Mouse (Mus musculus) G1E (cell line): ENCODE measurements around the gene Med21.

Experiments
- CTCF ChIP-seq: IDR thresholded peaks from 2 replicates; pipeline ENCODE4 v1.5.1; 2012; ENCODE audit warnings: low read depth, low read length, inconsistent platforms, mixed read lengths
- GATA1 ChIP-seq: IDR thresholded peaks from 2 replicates; pipeline ENCODE4 v1.6.1; 2012; ENCODE audit warnings: borderline replicate concordance, low read length, inconsistent platforms, mixed read lengths
- POLR2AphosphoS5 ChIP-seq: IDR thresholded peaks from 2 replicates; pipeline ENCODE4 v1.6.1; 2012; ENCODE audit warnings: low read depth, low read length, inconsistent platforms; ENCODE audit not compliant: insufficient replicate concordance

DNA sequence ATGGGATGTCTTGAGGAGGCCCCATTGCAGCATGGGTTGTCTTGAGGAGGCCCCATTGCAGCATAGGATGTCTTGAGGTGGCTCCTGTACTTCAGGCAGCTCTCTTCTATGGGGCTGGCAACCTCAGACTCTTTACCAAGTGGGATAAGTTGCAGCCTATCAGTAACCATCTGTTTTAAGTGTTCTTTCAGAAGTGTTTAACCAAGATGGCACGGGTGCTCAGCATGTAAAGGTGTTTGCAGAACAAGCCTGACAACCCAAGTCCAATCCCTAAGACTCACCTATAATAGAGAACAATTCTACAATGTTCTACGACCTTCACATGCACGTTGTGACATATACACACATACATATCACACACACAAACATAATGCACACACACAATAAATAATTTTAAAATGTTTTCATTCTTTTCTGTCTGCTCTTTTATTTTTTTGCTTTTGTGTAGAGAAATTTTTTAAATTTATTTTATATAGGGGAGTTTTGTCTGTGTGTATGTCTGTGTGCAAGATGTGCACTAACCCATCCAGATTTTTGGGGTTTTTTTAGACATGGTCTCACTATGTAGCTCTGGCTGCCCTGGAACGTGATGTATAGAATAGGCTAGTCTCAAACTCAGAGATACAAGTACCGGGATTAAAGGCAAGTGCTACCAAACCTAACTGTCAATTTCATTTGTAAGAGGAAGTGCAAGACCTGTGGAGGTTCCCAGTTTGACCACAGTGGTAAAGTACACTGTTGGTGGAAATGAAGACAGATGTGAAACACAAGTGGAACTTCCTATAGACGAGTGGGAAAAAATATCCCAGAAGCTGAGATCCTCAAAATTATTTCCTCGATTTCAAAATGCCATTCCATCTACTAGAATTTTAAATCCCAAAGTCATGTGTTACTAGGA is 2.0 kb upstream of the Med21 start:
- TF ChIP-seq CTCF (no peak), GATA1 (no peak), POLR2AphosphoS5 (no peak)
